Mouse (Mus musculus): Measurements from ENCODE around the gene Foxo4. TPM values are rescaled to one million over a fixed set of nuclear protein-coding genes. Genes with fewer than 3 reads are reported as not detected.

Gene Foxo4
- polyA plus RNA-seq, 1 experiment = 32.2 TPM

DNA sequence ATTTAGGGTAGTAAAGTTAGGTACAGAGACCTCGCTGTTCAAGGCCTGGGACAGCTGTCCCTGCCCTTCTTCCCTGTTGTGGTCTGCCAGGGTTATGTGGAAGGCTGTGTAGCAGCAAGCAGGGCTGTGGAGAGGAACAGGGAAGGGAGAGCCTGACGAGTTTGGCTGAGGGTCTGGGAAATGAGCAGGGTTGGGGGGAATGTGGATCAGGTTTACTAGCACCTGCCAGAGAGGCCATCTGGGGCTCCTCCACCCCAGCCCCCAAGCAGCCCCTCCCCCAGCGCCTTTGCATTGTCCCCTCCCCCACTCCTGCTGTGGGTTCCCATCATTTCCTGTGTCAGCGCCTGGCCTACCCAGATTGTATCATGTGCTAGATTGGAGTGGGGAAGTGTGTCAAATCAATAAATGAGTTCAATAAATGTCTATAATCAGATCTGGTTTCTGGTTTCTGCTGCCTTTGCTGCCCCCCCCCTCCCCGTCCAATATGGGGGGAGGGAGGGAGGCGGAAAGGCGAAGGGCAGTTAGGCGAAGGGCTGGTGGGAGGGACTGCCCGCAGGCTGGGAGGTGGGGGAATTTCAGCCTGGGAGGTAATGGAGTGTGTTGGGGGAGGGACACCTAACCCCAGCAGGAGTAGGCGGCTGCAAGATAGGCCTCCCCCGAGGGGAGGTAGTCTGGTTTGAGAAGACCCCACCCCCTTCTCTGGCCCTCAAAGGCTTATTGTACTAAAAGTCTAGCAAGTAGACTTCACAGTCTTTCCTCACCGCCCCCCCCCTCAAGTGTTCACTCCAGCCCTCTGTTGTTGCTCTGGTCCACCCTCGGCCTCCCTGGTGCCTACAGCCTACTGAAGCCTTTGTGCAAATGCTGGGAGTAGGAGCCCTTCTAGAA, 6.4 kb downstream of the Foxo4 start:
- TF ChIP-seq POLR2A (IDR thresholded peaks at IDR 0.05; ENCODE audit: low read depth, low read length) = no peak
- no peak for TF ChIP-seq CTCF (IDR thresholded peaks at IDR 0.05; ENCODE audit: extremely low read depth, insufficient read length, insufficient replicate concordance, low read depth, low read length)
- Histone ChIP-seq H3K4me1 (ENCODE audit: control insufficient read depth, insufficient read depth, insufficient read length, low read length) (0 out of 2 replicates have a peak, but pooled peaks cover 2% of the 10 kb centered on the region), H3K27me3 (ENCODE audit: control insufficient read depth, insufficient read depth, low read length) (no peaks in the 10 kb centered on the region), H3K36me3 (ENCODE audit: control insufficient read depth, insufficient read depth, low read length) (peaks cover 4% of the 10 kb centered on the region; the same call in 1 of the 2 replicates), H3K4me3 (ENCODE audit: low read depth, low read length) (no peak overlapping the region), H3K27ac (ENCODE audit: insufficient read depth, low read depth, low read length) (no peak overlapping the region)
- 56% methylated on average over 11 of the region's 13 CpGs for WGBS

- no peak within 1 kb of the TSS for H3K4me3 ChIP-seq (ENCODE audit: low read depth, low read length)
- no peaks in the 10 kb centered on the region for H3K27me3 ChIP-seq (ENCODE audit: control insufficient read depth, insufficient read depth, low read length)
- H3K4me1 ChIP-seq (ENCODE audit: control insufficient read depth, insufficient read depth, insufficient read length, low read length) = no peaks in the 10 kb centered on the region
- TF ChIP-seq CTCF (IDR thresholded peaks at IDR 0.05; ENCODE audit: extremely low read depth, insufficient read length, insufficient replicate concordance, low read depth, low read length) (no peak), POLR2A (IDR thresholded peaks at IDR 0.05; ENCODE audit: low read depth, low read length) (no peak)
- H3K36me3 ChIP-seq (ENCODE audit: control insufficient read depth, insufficient read depth, low read length) = no peaks in the 10 kb centered on the region
- 80% methylated on average over 1 of the region's 1 CpGs for WGBS
- no peak within 1 kb of the TSS for H3K27ac ChIP-seq (ENCODE audit: insufficient read depth, low read depth, low read length)
Observed at GRCm38 (mm10) chrX:101263892-101264291, 9.6 kb downstream of the Foxo4 start, which contains the start of gene Gm614. TSS of gene Gm614 (minus strand) at chrX:101263992.

DNA sequence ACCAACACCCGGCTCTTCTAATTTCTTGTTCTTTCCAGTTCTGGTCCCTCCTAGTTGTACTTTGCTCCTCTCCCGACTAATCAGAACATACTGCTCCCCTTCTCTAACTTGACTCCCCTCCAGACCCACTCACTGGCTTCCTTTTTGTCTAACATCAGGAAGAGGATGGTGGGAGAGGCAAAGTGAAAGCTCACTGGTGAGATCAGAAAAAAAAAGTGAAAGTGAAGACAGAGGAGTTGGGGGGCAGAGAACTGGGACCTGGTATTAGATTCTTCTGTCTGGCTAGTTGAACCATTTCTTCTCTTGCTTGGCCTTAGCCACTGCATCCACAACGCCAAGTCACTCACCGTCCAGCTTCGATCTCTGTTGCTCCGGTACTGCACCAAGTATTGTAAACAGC, 12.3 kb downstream of the Foxo4 start:
- no peaks in the 10 kb centered on the region for H3K36me3 ChIP-seq (ENCODE audit: control insufficient read depth, insufficient read depth, low read length)
- no peaks in the 10 kb centered on the region for H3K4me1 ChIP-seq (ENCODE audit: control insufficient read depth, insufficient read depth, insufficient read length, low read length)
- no peaks in the 10 kb centered on the region for H3K27me3 ChIP-seq (ENCODE audit: control insufficient read depth, insufficient read depth, low read length)
- peak overlapping the region; percentile 26; the same call in 1 of the 2 replicates for H3K4me3 ChIP-seq (ENCODE audit: low read depth, low read length)
- 76% methylated on average over 6 of the region's 6 CpGs for WGBS
- H3K27ac ChIP-seq (ENCODE audit: insufficient read depth, low read depth, low read length) = no peak overlapping the region
- TF ChIP-seq POLR2A (IDR thresholded peaks at IDR 0.05; ENCODE audit: low read depth, low read length) (no peak), CTCF (IDR thresholded peaks at IDR 0.05; ENCODE audit: extremely low read depth, insufficient read length, insufficient replicate concordance, low read depth, low read length) (no peak)

GRCm38 (mm10) chrX:101268025-101268754, 13.9 kb downstream of the Foxo4 start, which contains the start of gene Il2rg:
TSS of gene Il2rg (minus strand) at chrX:101268255.
- H3K27ac ChIP-seq (ENCODE audit: insufficient read depth, low read depth, low read length) = peak within 1 kb of the TSS; percentile 79
- H3K36me3 ChIP-seq (ENCODE audit: control insufficient read depth, insufficient read depth, low read length) = no peaks in the 10 kb centered on the region
- TF ChIP-seq CTCF (IDR thresholded peaks at IDR 0.05; ENCODE audit: extremely low read depth, insufficient read length, insufficient replicate concordance, low read depth, low read length) (no peak), POLR2A (IDR thresholded peaks at IDR 0.05; ENCODE audit: low read depth, low read length) (no peak)
- 71% methylated on average over 5 of the region's 5 CpGs for WGBS
- peaks cover under 1% of the 10 kb centered on the region; the same call in 1 of the 2 replicates for H3K4me1 ChIP-seq (ENCODE audit: control insufficient read depth, insufficient read depth, insufficient read length, low read length)
- H3K27me3 ChIP-seq (ENCODE audit: control insufficient read depth, insufficient read depth, low read length) = no peaks in the 10 kb centered on the region
- H3K4me3 ChIP-seq (ENCODE audit: low read depth, low read length) = peak within 1 kb of the TSS; percentile 45

DNA sequence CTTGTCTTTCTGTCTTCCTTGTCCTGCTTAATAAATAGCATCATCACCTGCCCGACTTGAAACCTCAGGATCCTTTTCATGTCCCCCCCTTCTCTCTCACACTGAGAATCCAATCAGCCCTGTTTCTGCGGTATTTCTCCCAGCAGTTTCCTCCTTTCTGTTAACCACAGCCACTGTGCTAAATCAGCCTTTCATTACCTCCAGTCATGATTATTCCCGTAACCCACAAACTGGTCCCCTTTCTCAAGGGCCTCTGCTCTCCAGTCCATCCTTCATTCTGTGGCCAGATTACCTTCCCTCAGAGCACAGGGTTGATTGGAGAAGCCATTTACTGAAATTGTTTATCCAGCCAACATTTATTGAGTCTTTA, 14.4 kb downstream of the Foxo4 start, which contains the start of gene Gm20489:
Gm20489 (minus strand) TSS at position 269 of the 370 bp plus-strand sequence.
- Histone ChIP-seq H3K36me3 (ENCODE audit: control insufficient read depth, insufficient read depth, low read length) (no peaks in the 10 kb centered on the region), H3K4me3 (ENCODE audit: low read depth, low read length) (peak within 1 kb of the TSS; percentile 45), H3K27ac (ENCODE audit: insufficient read depth, low read depth, low read length) (peak within 1 kb of the TSS; percentile 79)

DNA sequence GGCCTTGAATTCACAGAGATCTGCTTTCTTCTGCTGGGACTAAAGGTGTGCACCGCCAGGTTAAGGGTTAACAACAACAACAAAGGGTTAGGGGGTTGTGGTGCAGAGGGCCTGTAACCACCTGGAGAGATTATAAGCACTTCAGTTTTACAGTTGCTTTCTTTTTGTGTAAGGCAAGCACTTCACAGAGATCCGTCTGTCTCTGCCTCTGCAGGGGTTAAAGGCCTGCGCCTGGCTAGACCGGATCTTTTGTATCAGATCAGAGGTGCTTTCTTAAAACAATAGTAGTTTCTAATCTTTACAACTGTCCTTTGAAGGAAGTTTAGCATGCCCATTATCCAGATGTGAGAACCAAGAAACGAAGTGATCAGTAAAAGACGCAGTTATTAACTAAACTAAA, 19.1 kb downstream of the Foxo4 start:
- Histone ChIP-seq H3K27me3 (ENCODE audit: control insufficient read depth, insufficient read depth, low read length) (no peaks in the 10 kb centered on the region), H3K4me3 (ENCODE audit: low read depth, low read length) (peak overlapping the region; percentile 98), H3K4me1 (ENCODE audit: control insufficient read depth, insufficient read depth, insufficient read length, low read length) (peaks cover 4% of the 10 kb centered on the region; the same call in 1 of the 2 replicates), H3K36me3 (ENCODE audit: control insufficient read depth, insufficient read depth, low read length) (peaks cover 10% of the 10 kb centered on the region), H3K27ac (ENCODE audit: insufficient read depth, low read depth, low read length) (no peak overlapping the region)
- WGBS = 25% methylated on average over 6 of the region's 6 CpGs
- TF ChIP-seq POLR2A (IDR thresholded peaks at IDR 0.05; ENCODE audit: low read depth, low read length) = no peak
- no peak for TF ChIP-seq CTCF (IDR thresholded peaks at IDR 0.05; ENCODE audit: extremely low read depth, insufficient read length, insufficient replicate concordance, low read depth, low read length)

More for the DNA sequence above, 14.4 kb downstream of the Foxo4 start, which contains the start of gene Gm20489:
- Histone ChIP-seq H3K4me1 (ENCODE audit: control insufficient read depth, insufficient read depth, insufficient read length, low read length) (peaks cover 4% of the 10 kb centered on the region; the same call in 1 of the 2 replicates), H3K27me3 (ENCODE audit: control insufficient read depth, insufficient read depth, low read length) (no peaks in the 10 kb centered on the region)
- WGBS = 59% methylated on average over 3 of the region's 3 CpGs
- TF ChIP-seq POLR2A (IDR thresholded peaks at IDR 0.05; ENCODE audit: low read depth, low read length) (no peak), CTCF (IDR thresholded peaks at IDR 0.05; ENCODE audit: extremely low read depth, insufficient read length, insufficient replicate concordance, low read depth, low read length) (no peak)
